Mouse (Mus musculus): ENCODE results near the gene Tmem114. TPM values are rescaled to one million over a fixed set of nuclear protein-coding genes. Genes with fewer than 3 reads are reported as not detected.

Gene Tmem114
- polyA plus RNA-seq (2017; shearing (Covaris generic)) = not detected

GRCm38 (mm10) chr16:8424971-8425330 lies at the start of gene Tmem114:
Tmem114 (minus strand) TSS chr16:8425136.

GRCm38 (mm10) chr16:8470603-8471481 lies 45.9 kb upstream of the Tmem114 start, which contains the start of gene Mettl22:
Mettl22 (plus strand) TSS chr16:8470788.

Other genes starting within 250 kb of the Tmem114 start
- gene Mettl22, start 45.7 kb upstream of the Tmem114 start, polyA plus RNA-seq (2017; shearing (Covaris generic)) = 28.1 TPM
- gene Abat, start 88.3 kb upstream of the Tmem114 start, polyA plus RNA-seq (2017; shearing (Covaris generic)) = 1.5 TPM
- 118 TPM for gene Pmm2, start 212.5 kb upstream of the Tmem114 start, polyA plus RNA-seq (2017; shearing (Covaris generic))
- gene Tmem186, start 212.6 kb upstream of the Tmem114 start, polyA plus RNA-seq (2017; shearing (Covaris generic)) = 19.9 TPM
- 23.1 TPM for gene Carhsp1, start 247.0 kb upstream of the Tmem114 start, polyA plus RNA-seq (2017; shearing (Covaris generic))

All from inflammation-experienced regulatory T-cells, adult 16 weeks (primary cell).